Mouse (Mus musculus): Measurements from ENCODE around the gene Tdp2.

DNA sequence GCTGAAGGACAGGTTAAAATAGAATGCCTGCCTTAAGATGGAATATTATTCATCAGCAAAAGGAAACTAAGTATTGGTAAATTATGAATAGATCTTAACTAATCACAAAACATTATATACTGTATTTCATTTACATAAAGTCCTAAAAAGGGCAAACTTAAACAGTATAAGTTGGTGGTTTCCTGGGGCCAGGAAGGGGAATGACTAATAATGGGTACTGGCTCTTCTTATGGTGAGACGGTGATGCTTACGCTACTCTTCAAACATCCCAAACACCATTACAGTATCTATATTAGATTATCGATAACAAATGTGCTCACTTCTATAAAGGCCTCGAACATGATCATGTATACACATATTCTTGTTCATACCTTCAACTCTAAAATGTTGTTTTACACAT, 32.8 kb upstream of the Tdp2 start:
- no peak for TF ChIP-seq CTCF (IDR thresholded peaks at IDR 0.05)
- no peak for TF ChIP-seq EP300 (IDR thresholded peaks at IDR 0.05; ENCODE audit: insufficient read depth, low read depth, low read length)
- no peak for TF ChIP-seq POLR2A (IDR thresholded peaks at IDR 0.05; ENCODE audit: insufficient read depth, low read depth, low read length)
